Mouse (Mus musculus) c-Kit-negative CD71-positive TER-119-positive erythroid progenitor cells, embryonic 14.5 days (primary cell): ENCODE measurements around the gene Rbm25.

Experiments used
- DNase-seq: peaks from one replicate; pipeline ENCODE4 v3.0.0-alpha.2; 2013; ENCODE audit warnings: low read depth, low spot score

Gene Rbm25

DNA sequence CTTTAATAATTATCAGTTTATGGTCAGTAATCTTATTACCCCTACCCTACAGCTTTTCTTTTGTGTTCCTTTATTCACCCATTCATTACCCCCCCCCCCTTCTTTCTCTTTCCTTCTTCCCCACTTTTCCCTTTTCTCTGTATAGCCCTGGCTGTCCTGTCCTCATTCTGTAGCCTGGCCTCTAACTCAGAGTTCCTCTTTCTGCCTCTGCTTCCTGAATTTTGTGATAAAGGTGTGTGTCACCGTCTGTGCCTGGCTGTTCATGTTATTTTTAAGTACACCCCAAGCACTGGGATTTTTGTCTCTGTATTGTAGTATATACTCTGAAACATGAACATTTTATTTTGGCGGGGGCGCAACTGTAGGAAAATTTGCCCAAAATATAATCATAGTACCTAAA, 19.3 kb downstream of the Rbm25 start:
- no peak for DNase-seq

DNA sequence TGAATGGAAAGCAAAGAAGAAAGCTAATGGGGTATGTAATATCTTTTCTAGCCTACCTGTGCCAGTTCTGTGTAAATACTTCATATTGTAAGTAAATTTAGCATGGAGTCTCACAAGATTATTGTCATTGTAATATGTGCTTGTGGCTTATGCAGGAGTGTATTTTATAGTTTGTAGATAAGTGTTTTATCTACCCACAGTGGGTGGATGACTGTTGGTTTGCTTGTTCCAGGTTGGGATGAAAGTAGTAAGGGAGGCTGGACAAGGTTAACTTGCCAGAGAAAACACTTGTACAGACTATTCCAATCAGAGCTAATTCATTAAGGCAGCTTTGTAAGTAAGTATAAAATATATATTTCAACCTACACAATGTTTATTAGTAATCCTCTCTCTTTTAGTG, 20.4 kb downstream of the Rbm25 start:
- no peak for DNase-seq

DNA sequence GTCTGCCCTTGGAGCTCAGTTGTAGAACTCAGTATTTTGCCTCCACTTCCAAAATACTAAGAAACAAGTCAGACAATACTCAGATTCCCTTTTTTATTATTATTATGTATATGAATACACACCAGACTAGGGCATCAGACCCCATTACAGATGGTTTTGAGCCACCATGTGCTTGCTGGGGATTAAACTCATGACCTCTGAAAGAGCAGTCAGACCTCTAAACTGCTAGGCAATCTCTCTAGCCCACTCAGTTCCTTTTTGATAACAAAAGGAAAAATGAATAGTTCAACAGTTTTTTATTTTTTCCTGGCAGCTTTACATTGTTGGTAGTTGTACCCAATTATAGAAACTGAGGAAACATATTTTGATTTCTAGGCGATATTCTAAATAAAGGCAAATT, 54.4 kb downstream of the Rbm25 start:
- no peak for DNase-seq

DNA sequence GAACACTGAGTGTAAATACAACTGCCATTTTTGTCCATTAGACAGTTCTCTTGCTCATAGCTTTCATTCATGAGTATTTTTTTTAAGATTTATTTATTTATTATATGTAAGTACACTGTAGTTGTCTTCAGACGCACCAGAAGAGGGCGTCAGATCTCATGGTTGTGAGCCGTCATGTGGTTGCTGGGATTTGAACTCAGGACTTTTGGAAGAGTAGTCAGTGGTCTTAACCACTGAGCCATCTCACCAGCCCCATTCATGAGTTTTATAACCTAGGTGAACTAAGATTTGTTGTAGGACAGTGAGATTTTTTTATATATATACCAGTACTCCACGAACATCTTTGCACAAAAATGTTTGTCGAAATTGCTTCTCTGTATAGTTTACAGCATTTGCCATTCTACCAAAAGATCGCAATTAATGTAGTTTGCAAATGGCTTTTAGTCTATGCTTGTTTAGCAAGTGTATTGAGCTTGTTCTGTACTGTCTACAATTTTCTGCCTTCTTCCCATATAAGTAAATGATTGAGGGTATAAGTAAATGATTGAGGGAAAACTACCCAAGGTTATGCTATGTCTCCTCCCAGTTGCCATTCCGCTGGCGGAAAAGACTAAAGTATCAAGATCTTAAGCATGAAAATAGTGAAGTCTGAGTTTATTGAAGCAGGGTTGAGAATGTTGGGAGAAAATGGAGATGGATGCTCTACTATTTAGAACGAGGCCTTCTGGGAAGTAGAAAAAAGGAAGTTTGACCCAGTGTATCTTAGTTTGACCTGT, 55.7 kb downstream of the Rbm25 start:
- DNase-seq, result no peak

DNA sequence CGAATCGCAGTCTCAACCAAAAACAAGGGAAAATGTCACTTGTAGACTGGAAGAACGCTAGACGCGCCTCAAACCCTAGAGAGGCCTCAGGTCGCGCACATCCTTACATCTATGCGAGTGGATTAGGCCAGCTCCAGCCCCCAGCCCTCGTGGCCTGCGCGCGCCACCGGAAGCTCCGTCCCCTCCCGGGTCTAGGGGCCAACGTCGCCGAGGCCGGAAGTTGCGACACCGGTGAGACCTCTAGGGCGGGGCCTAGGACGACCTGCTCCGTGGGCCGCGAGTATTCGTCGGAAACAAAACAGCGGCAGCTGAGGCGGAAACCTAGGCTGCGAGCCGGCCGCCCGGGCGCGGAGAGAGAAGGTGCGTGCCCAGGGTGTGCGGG, 56.9 kb downstream of the Rbm25 start, which contains the start of gene Psen1:
Gene Psen1, plus strand, starts transcription at position 219 of the 382 bp plus-strand sequence.
- DNase-seq, result peak; percentile 79

DNA sequence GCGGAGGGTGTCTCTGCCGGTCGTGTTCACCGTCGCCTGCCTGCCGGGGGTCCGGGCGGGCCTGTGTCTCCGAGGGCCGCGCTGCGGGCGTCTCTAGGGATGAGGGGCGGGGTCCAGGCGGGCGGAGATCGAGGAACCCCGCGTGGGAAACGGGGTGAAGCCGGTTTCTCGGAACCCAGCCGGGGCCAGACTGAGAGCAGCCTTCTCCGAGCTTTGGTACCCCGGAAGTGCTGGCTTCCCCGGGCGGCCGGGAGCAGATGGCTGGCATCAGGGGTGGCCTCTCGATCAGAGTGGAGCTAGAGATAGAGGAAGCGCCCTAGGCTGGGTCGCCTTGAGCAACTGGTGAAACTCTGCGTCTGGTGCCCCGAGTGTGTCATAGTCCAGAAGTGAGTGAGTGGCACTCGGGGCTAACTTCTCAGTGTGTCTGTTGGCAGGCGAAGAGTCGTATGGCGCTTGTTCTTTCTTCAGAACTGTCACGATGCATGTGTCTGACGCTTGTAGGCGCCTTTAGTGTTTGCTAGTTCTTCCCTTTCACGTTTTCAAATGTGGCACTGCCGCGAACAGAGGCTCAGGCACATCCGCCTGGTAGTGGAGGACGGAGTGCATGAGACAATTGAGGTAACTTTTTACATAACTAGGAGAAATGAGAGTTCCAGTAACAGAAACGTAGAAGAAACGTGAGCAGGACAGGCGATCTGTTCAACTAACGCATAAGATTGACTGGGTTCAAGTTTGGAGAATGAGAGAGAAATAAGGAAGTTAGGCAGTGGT, 57.5 kb downstream of the Rbm25 start:
- DNase-seq, result peak; percentile 54

DNA sequence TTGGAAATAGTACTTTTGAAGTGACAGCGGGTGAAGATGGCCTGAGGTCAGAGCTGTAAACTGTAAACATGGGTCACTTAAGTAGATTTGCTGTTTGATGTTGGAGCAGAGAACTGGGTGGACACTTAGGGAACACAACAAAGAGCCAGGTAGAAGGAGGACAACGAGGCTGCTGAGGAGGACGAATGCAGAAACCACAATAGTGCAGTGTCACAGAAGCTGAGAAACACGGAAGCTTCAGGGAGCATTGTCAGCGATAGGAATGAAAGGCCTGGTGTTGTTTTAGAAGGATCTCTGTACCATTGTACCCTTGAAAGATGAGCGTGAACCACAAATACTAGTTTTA, 58.0 kb downstream of the Rbm25 start:
- DNase-seq, result peak; percentile 24

DNA sequence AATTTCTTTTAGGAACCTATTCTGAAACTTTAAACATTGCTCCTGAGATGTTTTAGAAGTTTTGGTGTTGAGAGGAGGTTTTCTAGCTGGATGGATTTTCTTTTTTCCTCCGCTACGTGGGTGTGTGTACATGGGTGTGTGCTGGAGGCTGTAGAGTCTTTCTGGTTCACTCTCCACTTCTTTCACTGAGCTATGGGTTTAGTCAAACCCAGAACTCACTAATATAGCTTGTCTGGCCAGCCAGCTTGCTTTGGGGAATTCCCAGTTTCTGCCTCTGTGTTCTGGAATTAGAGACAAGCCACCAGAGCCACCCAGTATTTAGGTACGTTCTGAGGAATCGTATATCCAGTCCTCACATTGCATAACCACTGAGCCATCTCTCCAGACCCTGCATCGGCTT, 63.0 kb downstream of the Rbm25 start:
- no peak for DNase-seq

DNA sequence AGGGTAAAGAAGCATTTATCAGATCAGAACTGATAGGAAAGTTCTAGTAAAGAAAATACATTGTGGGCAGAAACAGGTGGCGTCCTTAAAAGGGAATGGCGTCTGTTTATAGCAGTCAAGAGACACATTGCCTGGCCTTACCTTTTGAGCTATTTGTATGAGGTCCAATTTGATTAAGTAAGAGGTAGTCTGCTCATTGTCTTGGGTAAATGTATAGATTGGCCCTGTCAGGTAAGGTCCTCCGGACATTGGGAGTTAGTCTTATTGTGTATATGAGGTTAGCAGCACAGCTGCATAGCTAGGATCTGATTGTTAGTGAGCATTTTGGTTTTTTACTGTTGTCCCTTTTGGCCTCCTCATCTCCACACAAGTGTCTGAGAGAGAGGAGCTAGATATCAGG, 63.6 kb downstream of the Rbm25 start:
- DNase-seq, result no peak

DNA sequence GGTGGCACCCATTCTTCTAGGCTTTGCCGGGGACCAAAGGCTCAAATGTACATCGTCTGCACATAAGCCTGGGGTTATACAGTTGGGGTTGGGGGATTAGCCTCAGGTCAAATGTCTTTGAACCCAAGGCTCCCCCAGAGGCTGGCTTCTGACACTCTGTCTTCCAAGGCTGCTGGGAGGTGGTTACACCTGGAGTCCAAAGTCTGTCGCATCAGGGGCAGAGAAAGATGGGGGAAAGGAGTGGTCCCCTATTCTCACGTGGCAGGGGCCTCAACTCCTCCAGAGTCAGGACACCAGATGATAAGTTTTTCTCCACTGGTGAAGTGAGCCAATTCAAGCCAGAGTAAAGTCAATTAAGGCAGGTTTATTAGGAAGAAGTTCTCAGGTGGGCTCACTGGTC, 67.6 kb downstream of the Rbm25 start:
- no peak for DNase-seq

DNA sequence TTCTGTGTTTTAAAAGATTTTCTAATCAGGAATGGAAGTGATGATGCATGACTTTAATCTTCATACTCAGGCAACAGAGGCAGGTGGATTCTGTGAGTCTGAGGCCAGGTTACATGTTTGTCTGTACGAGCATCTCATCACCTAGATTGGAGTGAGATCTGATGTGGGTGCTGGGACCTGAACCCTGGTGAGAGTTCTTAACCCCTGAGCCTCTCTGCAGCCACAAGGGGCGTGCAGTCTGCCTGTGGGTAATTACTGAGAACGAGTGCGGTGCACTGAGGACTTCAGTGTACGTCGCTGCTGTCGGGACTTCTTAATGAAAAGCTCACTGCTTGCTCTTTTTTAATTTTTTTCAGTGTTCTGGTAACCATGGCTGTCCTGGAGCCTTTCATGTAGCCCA, 70.6 kb downstream of the Rbm25 start:
- no peak for DNase-seq

DNA sequence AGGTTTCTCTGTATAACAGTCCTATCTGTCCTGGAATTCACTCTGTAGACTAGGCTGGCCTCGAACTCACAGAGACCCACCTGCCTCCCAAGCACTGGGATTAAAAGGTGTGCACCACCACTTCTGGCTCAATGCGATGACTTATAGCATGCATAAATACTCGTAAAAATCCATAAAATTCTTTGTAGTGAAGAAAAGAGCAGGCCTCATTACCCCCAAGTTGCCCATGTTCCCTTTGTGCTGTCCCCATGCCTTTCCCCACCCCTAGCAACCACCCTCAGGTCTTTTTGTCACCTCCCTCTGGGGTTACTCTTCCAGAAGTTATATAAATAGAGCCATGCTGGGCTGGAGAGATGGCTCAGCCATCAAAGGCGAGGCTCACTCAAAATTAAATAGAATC, 71.8 kb downstream of the Rbm25 start:
- DNase-seq, result no peak

DNA sequence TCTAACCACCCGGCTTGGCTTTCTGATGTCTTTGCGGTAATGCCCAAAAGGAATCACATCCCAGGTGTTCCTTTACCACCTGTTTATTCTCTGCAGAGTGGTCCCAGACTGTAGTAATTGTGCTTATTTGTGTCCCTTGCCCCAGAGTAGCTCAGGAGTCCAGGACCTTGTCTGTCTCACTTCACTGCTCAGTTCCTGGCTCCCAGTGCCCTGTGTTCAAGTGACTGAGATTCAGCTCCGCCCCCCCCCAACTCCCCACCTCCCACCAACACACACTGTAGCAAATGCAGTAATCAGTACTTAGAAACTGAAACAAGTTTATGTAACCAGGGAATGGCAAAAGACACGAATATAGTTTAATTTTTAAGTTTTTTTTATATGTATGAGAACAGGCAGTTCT, 75.9 kb downstream of the Rbm25 start:
- no peak for DNase-seq

DNA sequence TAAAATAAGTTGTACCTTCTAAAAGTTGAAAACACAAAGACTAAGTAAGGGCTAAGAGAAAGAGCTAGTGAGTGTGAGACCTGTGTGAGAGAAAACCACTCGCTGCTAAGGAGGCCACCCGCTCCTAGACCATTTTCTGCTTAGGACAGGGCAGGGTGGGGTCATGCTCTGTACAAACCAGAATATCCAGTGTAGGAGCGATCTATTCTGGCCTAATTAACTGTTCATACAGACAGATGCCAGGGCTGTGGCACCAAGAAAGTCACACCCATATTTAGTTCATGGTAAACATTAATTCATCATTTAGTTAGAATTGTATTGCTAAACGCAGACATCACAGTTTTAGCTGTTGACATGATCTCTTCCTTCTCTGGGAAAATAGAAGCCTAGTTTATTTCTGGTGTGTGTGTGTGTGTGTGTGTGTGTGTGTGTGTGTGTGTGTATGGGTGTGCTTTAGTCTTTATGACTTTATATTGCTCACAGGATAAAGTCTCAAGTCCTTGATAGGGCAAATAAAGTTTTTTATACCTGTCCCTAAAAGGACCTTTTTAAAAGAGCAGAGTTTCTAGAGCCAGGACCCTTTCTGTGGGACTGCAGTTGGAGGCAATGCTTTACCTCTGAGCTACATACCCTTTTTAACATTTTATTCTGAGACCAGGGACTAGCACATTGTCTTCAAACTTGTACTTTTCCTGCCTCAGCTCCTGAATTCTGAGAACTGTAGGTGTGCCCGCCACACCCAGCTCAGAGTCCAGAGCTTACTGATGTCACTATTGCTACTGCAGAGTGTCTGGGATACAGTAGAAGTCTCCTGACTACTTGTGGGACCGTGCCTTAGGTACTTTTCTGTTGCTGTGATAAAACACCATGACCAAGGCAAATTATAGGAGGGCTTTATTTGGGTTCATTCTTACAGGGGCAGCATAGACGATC, 77.4 kb downstream of the Rbm25 start:
- DNase-seq, result peak; percentile 43

DNA sequence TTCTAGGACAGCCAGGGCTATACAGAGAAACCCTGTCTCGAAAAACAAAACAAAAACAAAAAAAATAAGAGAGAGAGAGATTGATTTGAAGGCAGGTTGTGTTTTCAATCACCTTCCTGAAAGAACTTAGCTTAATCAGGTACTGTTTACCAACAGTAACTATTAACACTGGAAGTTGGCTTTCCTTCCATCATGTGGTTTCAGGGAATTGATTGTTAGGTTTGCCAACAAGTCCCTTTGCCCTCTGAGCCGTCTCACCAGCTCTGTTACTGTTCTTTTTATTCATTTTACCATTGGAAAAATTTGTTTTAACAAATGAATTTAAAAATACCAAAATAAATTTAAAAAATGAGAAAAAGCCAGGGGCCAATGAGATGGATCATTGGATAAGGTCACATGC, 78.9 kb downstream of the Rbm25 start:
- no peak for DNase-seq

DNA sequence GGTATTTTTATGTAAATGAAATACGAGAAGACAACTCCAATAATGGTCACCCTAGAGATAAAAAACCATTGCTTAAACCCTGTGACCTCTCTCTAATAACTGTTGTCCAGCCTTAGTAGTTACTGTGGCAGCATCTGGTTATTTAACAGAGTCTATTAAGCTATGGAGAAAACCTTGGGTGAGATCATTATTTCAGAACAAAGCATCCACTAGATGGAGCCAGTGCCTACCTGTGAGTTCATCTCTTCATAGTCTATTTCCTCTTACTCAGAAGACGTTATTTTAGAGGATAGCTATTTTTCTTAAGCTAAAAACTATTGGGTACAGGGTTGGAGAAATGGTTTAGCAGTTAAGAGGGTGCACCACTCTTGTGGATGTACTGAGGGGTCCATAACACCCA, 82.7 kb downstream of the Rbm25 start:
- no peak for DNase-seq

DNA sequence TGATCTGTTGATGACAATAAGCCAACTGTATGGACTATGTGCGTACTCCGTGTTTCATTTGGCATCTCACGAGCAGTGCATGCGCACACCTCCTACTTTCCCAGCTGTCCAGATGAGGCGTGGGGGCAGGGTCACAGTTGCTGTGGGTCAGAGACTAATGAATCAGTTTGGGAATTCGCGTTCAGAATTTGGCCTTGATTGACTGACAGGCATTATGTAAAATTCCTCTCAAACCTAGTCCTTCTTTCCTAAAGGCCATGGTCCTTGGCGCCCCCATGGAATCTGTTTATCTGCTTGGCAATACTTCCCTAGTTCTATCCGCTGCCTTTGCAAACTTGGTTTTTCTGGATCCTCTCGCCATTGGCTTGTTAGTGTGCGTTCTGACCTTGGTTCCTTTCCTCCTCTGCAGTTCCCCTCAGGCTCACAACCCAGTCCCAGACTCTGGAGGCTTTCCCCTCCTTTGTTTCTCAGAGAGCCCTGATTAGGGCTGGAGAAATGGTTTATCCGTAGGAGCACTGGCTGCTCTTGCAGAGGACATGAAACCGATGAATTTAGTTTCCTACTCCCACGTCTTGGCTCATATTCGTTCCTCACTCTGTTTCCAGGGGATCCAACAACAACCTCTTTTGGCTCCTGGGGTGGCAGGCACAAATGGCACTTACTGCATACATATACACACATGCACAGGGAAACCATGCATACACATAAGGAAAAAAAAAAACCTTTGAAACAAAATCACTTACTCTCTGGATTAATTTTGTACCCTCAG, 85.6 kb downstream of the Rbm25 start:
- DNase-seq, result no peak

DNA sequence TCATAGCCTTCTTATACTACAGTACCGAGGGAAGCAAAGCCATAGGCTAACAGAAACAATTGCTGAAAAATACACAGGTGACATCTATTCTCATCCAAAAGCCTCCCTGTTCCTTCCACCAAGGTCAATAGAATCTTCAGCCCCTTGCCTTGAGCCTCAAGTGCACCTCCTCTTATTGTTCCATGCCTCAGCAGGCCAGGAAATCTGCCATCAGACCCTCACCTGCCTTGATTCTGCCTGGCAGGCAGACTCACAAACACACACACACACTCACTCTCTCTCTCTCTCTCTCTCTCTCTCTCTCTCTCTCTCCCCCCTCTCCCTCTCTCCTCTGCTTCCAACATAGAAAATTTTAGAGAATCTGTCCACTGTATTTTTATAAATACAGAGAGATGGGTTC, 88.4 kb downstream of the Rbm25 start:
- DNase-seq, result no peak

DNA sequence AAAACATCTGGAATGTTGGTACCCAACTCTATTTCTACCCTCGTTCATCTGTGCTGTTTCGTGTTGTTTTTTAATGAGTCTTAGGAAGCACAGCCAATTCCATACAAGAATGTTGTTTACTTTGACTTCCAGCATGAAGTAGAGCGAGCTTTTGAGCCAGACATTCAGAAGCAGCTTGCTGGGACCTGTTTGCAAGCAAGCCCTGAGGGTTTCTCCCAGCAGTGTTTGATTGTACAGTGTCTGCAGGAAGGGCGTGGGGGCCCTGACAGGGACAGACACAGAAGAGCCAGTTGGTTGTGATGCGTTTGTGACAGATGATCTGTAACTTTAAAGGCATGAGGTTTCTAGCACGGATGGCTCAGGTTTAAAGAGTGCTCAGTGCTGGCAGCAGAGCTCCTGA, 90.2 kb downstream of the Rbm25 start:
- no peak for DNase-seq

DNA sequence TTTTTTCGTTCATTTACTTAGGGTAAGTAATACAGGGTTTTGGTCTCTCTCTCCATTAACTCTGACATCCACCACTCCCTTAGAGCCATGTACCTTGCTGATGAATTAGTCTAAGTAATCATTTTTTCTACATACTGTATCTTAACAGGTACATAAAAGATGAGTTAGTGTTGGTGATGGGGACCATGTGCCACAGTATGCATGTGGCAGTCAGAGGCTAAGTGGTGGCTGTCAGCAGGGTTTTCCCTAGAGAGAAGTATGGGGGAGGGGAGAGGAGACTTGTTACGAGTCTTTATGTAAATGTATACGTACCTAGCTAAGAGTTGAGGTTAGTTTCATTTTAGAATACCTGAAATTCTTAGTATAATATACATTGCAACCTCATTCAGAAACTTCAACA, 92.0 kb downstream of the Rbm25 start:
- DNase-seq, result no peak

DNA sequence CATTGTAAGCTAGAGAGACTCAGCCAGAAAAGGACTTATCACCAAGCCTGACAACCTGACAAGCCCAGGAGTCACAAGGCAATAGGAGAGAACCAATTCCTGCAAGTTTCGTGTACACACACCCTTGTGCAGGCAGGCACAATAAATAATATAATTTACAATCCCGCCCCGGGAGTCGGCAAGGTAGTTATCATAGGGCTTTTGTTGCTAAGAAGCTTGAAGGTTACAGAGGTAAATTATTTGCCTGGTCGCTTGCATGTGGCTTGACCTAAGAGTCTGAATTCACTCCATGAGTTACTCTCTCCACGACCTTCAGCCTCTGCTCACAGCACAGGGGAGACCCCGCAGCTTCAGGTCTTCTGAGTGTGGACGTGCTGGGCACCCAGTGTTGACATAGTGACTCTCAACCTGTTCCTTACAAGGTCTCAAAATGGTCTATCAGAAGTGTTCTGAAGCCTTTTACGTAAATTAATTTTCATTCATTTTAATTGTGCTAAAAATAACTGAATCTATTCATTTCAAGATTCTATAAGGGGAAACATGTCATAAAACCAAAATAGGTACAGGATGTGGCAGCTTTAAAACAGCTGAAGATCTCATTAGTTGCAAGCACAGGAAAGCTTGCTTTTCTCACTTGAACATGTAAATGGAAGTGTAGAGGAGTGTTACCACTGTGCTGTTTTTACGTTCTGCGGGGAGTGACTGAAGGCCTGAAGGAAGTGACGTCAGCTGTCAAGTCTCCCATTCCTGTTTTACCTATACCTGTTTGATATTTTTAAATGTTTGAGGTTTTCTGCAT, 95.7 kb downstream of the Rbm25 start:
- DNase-seq, result no peak
